Comparison of ENCODE assay signal across 10 mouse cellular contexts in the genomic region with DNA sequence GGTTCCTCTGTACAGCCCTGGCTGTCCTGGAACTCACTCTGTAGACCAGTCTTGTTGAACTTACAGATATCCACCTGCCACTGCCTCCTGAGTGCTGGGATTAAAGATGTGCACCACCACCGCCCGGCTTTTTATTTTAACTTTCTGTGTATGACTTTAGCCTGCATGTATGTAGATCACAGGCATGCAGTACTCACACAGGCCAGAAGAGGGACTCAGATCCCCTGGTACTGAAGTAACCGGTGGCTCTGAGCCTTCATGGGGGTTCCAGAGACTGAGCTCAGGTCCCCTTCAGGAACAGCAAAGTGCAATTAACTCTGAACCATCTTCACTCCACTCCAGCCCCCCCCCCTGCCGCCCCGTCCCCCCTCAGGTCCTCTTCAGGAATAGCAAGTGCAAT. TPM values are rescaled to one million over a fixed set of nuclear protein-coding genes. Genes with fewer than 3 reads are reported as not detected.
DNase-seq lines count a peak whose midpoint lies in the region; ATAC-seq and TF ChIP-seq lines count a peak whose summit lies in the region.
"Had no signal": no experiment of that assay in that cellular context is flagged by ENCODE, and none has a peak within 500 bp of the region (broad histone marks: within the 10 kb centered on the region; RNA-seq: fewer than 3 reads in every experiment).

No protein-coding gene starts in this region.

- no peak overlapping the region for H3K4me3 ChIP-seq in kidney, embryonic 15.5 days (replicated peaks)
- H3K4me3 ChIP-seq in CH12.LX (replicated peaks in 1 of 3; ENCODE audit: low read depth in 2 of 3, low read length in 2 of 3, poor library complexity in 1 of 3) = no peak overlapping the region
- H3K4me3 ChIP-seq: myocyte had no signal

- H3K79me2 ChIP-seq in CH12.LX (replicated peaks; ENCODE audit: control insufficient read depth, extremely low read depth, insufficient read depth, poor library complexity, severe bottlenecking) = no peaks in the 10 kb centered on the region

- peak; percentile 38 to 67; a peak in 3 of 4 replicates for TF ChIP-seq CTCF in CH12.LX (conservative IDR thresholded peaks at IDR 0.05 in 1 of 2, IDR thresholded peaks at IDR 0.05 in 1 of 2; ENCODE audit: low read depth in 2 of 2, low read length in 2 of 2)

- ATAC-seq in kidney, embryonic 15.5 days (replicated peaks; ENCODE audit: low FRiP score) = no peak

- no peaks in the 10 kb centered on the region for H3K9me3 ChIP-seq in kidney, embryonic 15.5 days (replicated peaks)
- no peaks in the 10 kb centered on the region for H3K9me3 ChIP-seq in CH12.LX (replicated peaks; ENCODE audit: low read length)

- 44% methylated on average over 5 of the region's 5 CpGs for WGBS in kidney, embryonic 15.5 days

- H3K36me3 ChIP-seq in kidney, embryonic 15.5 days = no peaks in the 10 kb centered on the region
- no peaks in the 10 kb centered on the region for H3K36me3 ChIP-seq in CH12.LX (replicated peaks in 1 of 2; ENCODE audit: control insufficient read depth in 1 of 2, insufficient read depth in 1 of 2, low read length in 1 of 2)

- in situ Hi-C loops in CH12.LX (cut with MboI; ENCODE audit: low pct_ligation_motif_present, low pct_unique_long_range_greater_than_20kb, low sequenced_read_pairs) = loop anchor here (5.0 kb wide), 1 partner anchor 33 kb away; a partner anchor contains a TSS

- dilution Hi-C loops in CH12.LX (cut with MboI; ENCODE audit: extremely low pct_ligation_motif_present, extremely low pct_unique_long_range_greater_than_20kb, low sequenced_read_pairs) = no loop called here

- no peak for TF ChIP-seq EP300 in CH12.LX (IDR thresholded peaks at IDR 0.05; ENCODE audit: low read length)

- TF ChIP-seq POLR2A in CH12.LX (IDR thresholded peaks at IDR 0.05; ENCODE audit: low read depth, low read length) = no peak

- 0 out of 2 replicates have a peak, but pooled peaks cover under 1% of the 10 kb centered on the region for H3K4me1 ChIP-seq in kidney, embryonic 15.5 days
- H3K4me1 ChIP-seq in CH12.LX (ENCODE audit: control insufficient read depth in 1 of 2, insufficient read depth in 2 of 2) = no peaks in the 10 kb centered on the region

- DNase-seq in kidney, adult 18-20 months = peak; percentile 38
- DNase-seq in CH12.LX (ENCODE audit: extremely low read depth) = peak; percentile 62
- DNase-seq in NIH3T3 (ENCODE audit: low read depth) = peak; percentile 55
- DNase-seq in forelimb bud, embryonic 11.5 days (ENCODE audit: low read depth, low spot score) = peak; percentile 58
- peak; percentile 73 for DNase-seq in lung, postnatal 36 days
- no peak for DNase-seq in yolk sac, embryonic 10.5 days (ENCODE audit: low spot score)
- DNase-seq in layer of hippocampus, adult 18-20 months (ENCODE audit: low spot score in 2 of 2) = no peak

- peak; percentile 53 for TF ChIP-seq RAD21 in CH12.LX (IDR thresholded peaks at IDR 0.05; ENCODE audit: low read depth, low read length)

- no peak overlapping the region for H3K4me2 ChIP-seq in kidney, embryonic 15.5 days
- H3K4me2 ChIP-seq in CH12.LX (ENCODE audit: insufficient read depth, low read depth, poor library complexity, severe bottlenecking) = no peak overlapping the region

- no peak overlapping the region for H3K27ac ChIP-seq in kidney, embryonic 15.5 days
- no peak overlapping the region for H3K27ac ChIP-seq in CH12.LX (ENCODE audit: insufficient read depth, low read depth)

- no peaks in the 10 kb centered on the region for H3K27me3 ChIP-seq in kidney, embryonic 15.5 days
- H3K27me3 ChIP-seq in CH12.LX (replicated peaks) = peaks cover 45% of the 10 kb centered on the region

- H3K9ac ChIP-seq in kidney, embryonic 15.5 days = no peak overlapping the region
- no peak overlapping the region for H3K9ac ChIP-seq in CH12.LX (ENCODE audit: insufficient read depth, low read depth)

TF ChIP-seq in CH12.LX, 34 proteins besides CTCF, POLR2A, EP300 and RAD21:
- TF ChIP-seq MEF2A (IDR thresholded peaks at IDR 0.05; ENCODE audit: borderline replicate concordance, low read depth, low read length) (no peak), SMC3 (IDR thresholded peaks at IDR 0.05; ENCODE audit: low read depth, low read length) (peak; percentile 51)

RNA-seq across cellular contexts. Expression of a gene that starts 25.5 kb away (rescaled TPM):
- 0.18 and 0.22 TPM in 2 replicates for polyA plus RNA-seq in kidney, embryonic 15.5 days (2015; fragmentation: Nextera tagmentation; extraction: Ambion mirVana)
- 0.34 and 0.38 TPM in 2 replicates for total RNA-seq in CH12.LX (2012; rRNA removed)
- 0.26 TPM in 1 of 2 replicates, not detected in the other for total RNA-seq in CH12.LX (2014; rRNA removed)
- polyA plus RNA-seq in CH12.LX (2012; ENCODE audit: insufficient read length, low read depth) = 0.19 TPM in 2 replicates
- total RNA-seq in layer of hippocampus, adult 18-20 months (2021) = 1 to 10 TPM in 1 of 2 experiments, under 1 TPM in 1; 0.76 to 1.3 TPM
- polyA plus RNA-seq: myocyte had no signal

RNA-seq across cellular contexts. Expression of a gene that starts 25.6 kb away (rescaled TPM):
- not detected in 2 replicates for polyA plus RNA-seq in kidney, embryonic 15.5 days (2015; fragmentation: Nextera tagmentation; extraction: Ambion mirVana)
- total RNA-seq in CH12.LX (2012; rRNA removed) (0.08 TPM in 1 of 2 replicates, not detected in the other), CH12.LX (2014; rRNA removed) (not detected in 2 replicates)
- polyA plus RNA-seq in CH12.LX (2012; ENCODE audit: insufficient read length, low read depth) = 0.22 TPM in 1 of 2 replicates, not detected in the other
- not detected for total RNA-seq in layer of hippocampus, adult 18-20 months (2021)
- polyA plus RNA-seq: heart, embryonic 14.5 days; myocyte had no signal

RNA-seq across cellular contexts. Expression of a gene that starts 32.5 kb away (rescaled TPM):
- 30.7 and 38.3 TPM in 2 replicates for polyA plus RNA-seq in kidney, embryonic 15.5 days (2015; fragmentation: Nextera tagmentation; extraction: Ambion mirVana)
- total RNA-seq in CH12.LX (2012; rRNA removed) = 0.25 TPM in 2 replicates
- not detected in 2 replicates for total RNA-seq in CH12.LX (2014; rRNA removed)
- polyA plus RNA-seq in CH12.LX (2012; ENCODE audit: insufficient read length, low read depth) = 0.39 and 0.49 TPM in 2 replicates
- total RNA-seq in layer of hippocampus, adult 18-20 months (2021) = 10 to 100 TPM; 54.8 to 58.5 TPM

RNA-seq across cellular contexts. Expression of a gene that starts 57.8 kb away (rescaled TPM):
- polyA plus RNA-seq in kidney, embryonic 15.5 days (2015; fragmentation: Nextera tagmentation; extraction: Ambion mirVana) = 39.2 and 43.7 TPM in 2 replicates
- total RNA-seq in CH12.LX (2012; rRNA removed) (2.1 and 2.6 TPM in 2 replicates), CH12.LX (2014; rRNA removed) (0.86 and 1.6 TPM in 2 replicates)
- 2.6 and 3.6 TPM in 2 replicates for polyA plus RNA-seq in CH12.LX (2012; ENCODE audit: insufficient read length, low read depth)
- total RNA-seq in layer of hippocampus, adult 18-20 months (2021) = 10 to 100 TPM; 31.9 to 34.2 TPM

Comparison
In these comparisons a context has a peak if more than half of its experiments do, and no peak if none do; other contexts are left out.
1. DNase-seq: peak in kidney, adult 18-20 months (single experiment), CH12.LX (single experiment), NIH3T3 (single experiment), forelimb bud, embryonic 11.5 days (single experiment) and lung, postnatal 36 days (single experiment); none in yolk sac, embryonic 10.5 days (single experiment) and layer of hippocampus, adult 18-20 months (0 of 2).
2. RNA of a gene that starts 32.5 kb away (total RNA-seq): 54.8 to 58.5 TPM in layer of hippocampus, adult 18-20 months; 0.25 TPM in CH12.LX; every median in the first group is over 10 times any median in the second.